Comparison of ENCODE assay signal across 8 mouse cellular contexts in genomic region chr15:12549271-12549918, GRCm38 (mm10).
DNase-seq lines count a peak whose midpoint lies in the region; ATAC-seq and TF ChIP-seq lines count a peak whose summit lies in the region.

No protein-coding gene starts in this region.

- ATAC-seq in forebrain, embryonic 11.5 days (replicated peaks; ENCODE audit: low FRiP score): peak; percentile 73
- ATAC-seq in limb, embryonic 14.5 days (ENCODE audit: low FRiP score, low read depth): peak; percentile 51; the same call in 1 of the 2 replicates
- peak; percentile 85 for ATAC-seq in midbrain, embryonic 13.5 days

- H3K4me1 ChIP-seq in forebrain, embryonic 11.5 days (replicated peaks; ENCODE audit: control insufficient read depth, insufficient read depth, low read length): peaks cover 16% of the 10 kb centered on the region
- peaks cover 42% of the 10 kb centered on the region for H3K4me1 ChIP-seq in hindbrain, embryonic 10.5 days (replicated peaks)
- peaks cover 42% of the 10 kb centered on the region for H3K4me1 ChIP-seq in limb, embryonic 14.5 days (ENCODE audit: control insufficient read depth, insufficient read depth, low read length)
- H3K4me1 ChIP-seq in midbrain, embryonic 13.5 days (replicated peaks): peaks cover 35% of the 10 kb centered on the region

- peaks cover 4% of the 10 kb centered on the region; the same call in 1 of the 2 replicates for H3K27me3 ChIP-seq in forebrain, embryonic 11.5 days (ENCODE audit: control insufficient read depth, insufficient read depth, low read length)
- peaks cover 11% of the 10 kb centered on the region; the same call in 1 of the 2 replicates for H3K27me3 ChIP-seq in hindbrain, embryonic 10.5 days (ENCODE audit: insufficient read depth, poor library complexity, severe bottlenecking)
- H3K27me3 ChIP-seq in limb, embryonic 14.5 days (ENCODE audit: control insufficient read depth, insufficient read depth, low read length): no peaks in the 10 kb centered on the region
- peaks cover 14% of the 10 kb centered on the region for H3K27me3 ChIP-seq in midbrain, embryonic 13.5 days

- 0 out of 2 replicates have a peak overlapping the region, but pooled peaks have one; percentile 37 for H3K27ac ChIP-seq in forebrain, embryonic 11.5 days (ENCODE audit: low read depth, low read length)
- H3K27ac ChIP-seq in hindbrain, embryonic 10.5 days: peak overlapping the region; percentile 65
- H3K27ac ChIP-seq in limb, embryonic 14.5 days (replicated peaks; ENCODE audit: low read depth, low read length): peak overlapping the region; percentile 39; the same call in 1 of the 2 replicates
- H3K27ac ChIP-seq in midbrain, embryonic 13.5 days: no peak overlapping the region

- peak overlapping the region; percentile 98 for H3K4me2 ChIP-seq in forebrain, embryonic 11.5 days (ENCODE audit: low read depth, low read length, severe bottlenecking)
- H3K4me2 ChIP-seq in limb, embryonic 14.5 days (replicated peaks; ENCODE audit: low read depth, low read length, severe bottlenecking): peak overlapping the region; percentile 95
- H3K4me2 ChIP-seq in midbrain, embryonic 13.5 days (replicated peaks): peak overlapping the region; percentile 94

- H3K36me3 ChIP-seq in forebrain, embryonic 11.5 days (ENCODE audit: control insufficient read depth, insufficient read depth, low read length): no peaks in the 10 kb centered on the region
- H3K36me3 ChIP-seq in hindbrain, embryonic 10.5 days: no peaks in the 10 kb centered on the region
- H3K36me3 ChIP-seq in limb, embryonic 14.5 days (ENCODE audit: control insufficient read depth, insufficient read depth, low read length): no peaks in the 10 kb centered on the region
- no peaks in the 10 kb centered on the region for H3K36me3 ChIP-seq in midbrain, embryonic 13.5 days

- TF ChIP-seq POLR2A in limb, embryonic 14.5 days (IDR thresholded peaks at IDR 0.05; ENCODE audit: borderline replicate concordance, extremely low read depth, insufficient read depth, insufficient read length): no peak

- DNase-seq in B cell, adult 2 months: peak; percentile 14 to 32
- peak; percentile 24 for DNase-seq in adrenal gland, postnatal 25 days
- DNase-seq in forebrain, embryonic 11.5 days (ENCODE audit: low spot score): peak; percentile 69
- peak; percentile 54 for DNase-seq in hindbrain, embryonic 10.5 days (ENCODE audit: low spot score)
- peak; percentile 63 for DNase-seq in limb, embryonic 14.5 days (ENCODE audit: low spot score)
- peak; percentile 34 for DNase-seq in urinary bladder, postnatal 14 days (ENCODE audit: low spot score)
- DNase-seq in layer of hippocampus, postnatal 36 days: no peak

- H3K4me3 ChIP-seq in forebrain, embryonic 11.5 days (ENCODE audit: low read depth, low read length): peak overlapping the region; percentile 49
- H3K4me3 ChIP-seq in hindbrain, embryonic 10.5 days: peak overlapping the region; percentile 62
- H3K4me3 ChIP-seq in limb, embryonic 14.5 days (replicated peaks; ENCODE audit: low read length): peak overlapping the region; percentile 54
- peak overlapping the region; percentile 46 for H3K4me3 ChIP-seq in midbrain, embryonic 13.5 days (replicated peaks)

- no peaks in the 10 kb centered on the region for H3K9me3 ChIP-seq in forebrain, embryonic 11.5 days (ENCODE audit: control insufficient read depth, low read length)
- H3K9me3 ChIP-seq in hindbrain, embryonic 10.5 days: no peaks in the 10 kb centered on the region
- H3K9me3 ChIP-seq in limb, embryonic 14.5 days (ENCODE audit: control insufficient read depth, low read length): no peaks in the 10 kb centered on the region
- H3K9me3 ChIP-seq in midbrain, embryonic 13.5 days: no peaks in the 10 kb centered on the region

- WGBS in forebrain, embryonic 11.5 days: 0% methylated on average over 28 of the region's 28 CpGs
- WGBS in hindbrain, embryonic 10.5 days: under 1% methylated on average over 28 of the region's 28 CpGs
- WGBS in limb, embryonic 14.5 days: 0% methylated on average over 25 of the region's 28 CpGs
- 0% methylated on average over 28 of the region's 28 CpGs for WGBS in midbrain, embryonic 13.5 days

- peak overlapping the region; percentile 55 for H3K9ac ChIP-seq in forebrain, embryonic 11.5 days (ENCODE audit: low read length)
- H3K9ac ChIP-seq in limb, embryonic 14.5 days (ENCODE audit: low read depth, low read length, severe bottlenecking): peak overlapping the region; percentile 60
- H3K9ac ChIP-seq in midbrain, embryonic 13.5 days (replicated peaks): peak overlapping the region; percentile 62

Comparison
In these comparisons a context has a peak if more than half of its experiments do, and no peak if none do; other contexts are left out.
1. DNase-seq: peak in B cell, adult 2 months (2 of 2), adrenal gland, postnatal 25 days (single experiment), forebrain, embryonic 11.5 days (single experiment), hindbrain, embryonic 10.5 days (single experiment), limb, embryonic 14.5 days (single experiment) and urinary bladder, postnatal 14 days (single experiment); none in layer of hippocampus, postnatal 36 days (0 of 2).
2. Peak in every context shown above with its lines, with median percentiles within 50 percentile points of each other: ATAC-seq, H3K4me2 ChIP-seq, H3K4me3 ChIP-seq and H3K9ac ChIP-seq.